Mouse (Mus musculus) urinary bladder, adult 2 months (tissue): ENCODE results near the gene Gc. TPM values are rescaled to one million over a fixed set of nuclear protein-coding genes. Genes with fewer than 3 reads are reported as not detected.

Experiments
- polyA plus RNA-seq: library from polyadenylated mRNA; depleted of rRNA; stranded (reverse); fragments of >200 nt; gene quantifications from 2 replicates; pipeline ENCODE4 v1.2.3, GENCODE M21; 2012; rRNA removed

The Gc gene
- polyA plus RNA-seq, 1 experiment: not detected

Other genes with a start within 250 kb of the Gc start
- not detected in 2 replicates for gene Npffr2, start 69.5 kb upstream of the Gc start, polyA plus RNA-seq